Mouse (Mus musculus) ES-E14 (cell line): Measurements from ENCODE around the gene Zfp626.

ENCODE experiments used
- HCFC1 ChIP-seq: IDR thresholded peaks from 2 replicates; pipeline ENCODE4 v1.6.1; 2012; ENCODE audit warnings: low read length, inconsistent platforms, borderline replicate concordance; ENCODE audit not compliant: insufficient read depth
- ZNF384 ChIP-seq: IDR thresholded peaks from 2 replicates; pipeline ENCODE4 v1.6.1; 2012; ENCODE audit warnings: low read depth, low read length, inconsistent platforms

GRCm38 (mm10) chr7:27789306-27789705 lies 17.7 kb upstream of the Zfp626 start:
- TF ChIP-seq HCFC1 (no peak), ZNF384 (no peak)
